Comparison of ENCODE assay signal across 8 mouse cellular contexts in the genomic region with DNA sequence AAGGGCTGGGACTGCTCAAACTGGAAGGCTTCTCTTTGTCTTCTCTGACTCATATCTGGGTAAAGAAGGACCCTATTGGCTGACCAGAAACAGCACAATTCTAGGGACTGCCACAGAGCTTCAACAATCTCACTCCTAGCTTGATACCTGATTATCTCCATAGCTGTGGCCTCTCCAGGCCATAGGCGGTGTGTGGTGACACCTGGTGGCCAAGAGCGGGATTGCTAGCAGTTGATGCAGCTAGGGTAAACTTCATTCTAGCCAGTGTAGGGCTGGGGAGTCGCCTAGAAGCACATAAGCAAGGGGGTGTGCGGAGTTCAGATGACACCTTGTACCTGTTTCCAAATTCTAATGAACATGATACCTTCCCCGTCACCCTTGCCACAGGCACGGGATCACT.
DNase-seq lines count a peak whose midpoint lies in the region; ATAC-seq and TF ChIP-seq lines count a peak whose summit lies in the region.

No protein-coding gene starts in this region.

- 5% methylated on average over 6 of the region's 6 CpGs for WGBS in midbrain, embryonic 10.5 days

- ATAC-seq in Patski: peak; percentile 49

- no peak overlapping the region for H3K4me3 ChIP-seq in midbrain, embryonic 10.5 days

- H3K4me1 ChIP-seq in midbrain, embryonic 10.5 days: peaks cover 56% of the 10 kb centered on the region

- no peaks in the 10 kb centered on the region for H3K9me3 ChIP-seq in midbrain, embryonic 10.5 days (replicated peaks)

- POLR2A ChIA-PET in Patski (lab: Charles Lee): interaction anchor here (1.0 kb wide), 1 partner anchor 550 kb away, joined by 12 read pairs; no protein-coding TSS in a partner anchor

- CTCF ChIA-PET in Patski (lab: Charles Lee): interaction anchor here (0.8 to 7.6 kb wide), 14 partner anchors 8 to 544 kb away, joined by 3 to 81 read pairs (median 4); a partner anchor contains a TSS

- in situ Hi-C loops in Patski (cut with MboI; ENCODE audit: low pct_unique_long_range_greater_than_20kb): loop anchor here (10.0 kb wide), 2 partner anchors 224 to 226 kb away; no protein-coding TSS in a partner anchor

- no peak for TF ChIP-seq CTCF in Patski (IDR thresholded peaks at IDR 0.05)

- no peaks in the 10 kb centered on the region for H3K36me3 ChIP-seq in midbrain, embryonic 10.5 days

- DNase-seq in Patski (ENCODE audit: low read depth, low spot score): no peak
- peak; percentile 92 for DNase-seq in cerebellum, adult 9-10 months
- DNase-seq in frontal cortex, postnatal 36 days (ENCODE audit: low spot score in 2 of 2): peak; percentile 96
- peak; percentile 81 for DNase-seq in induced T-regulatory cell, adult 2 months (ENCODE audit: low read depth)
- DNase-seq in left cerebral cortex, adult 8-10 months (ENCODE audit: low spot score in 2 of 2): peak; percentile 70 to 100
- DNase-seq in midbrain, embryonic 10.5 days (ENCODE audit: low spot score): peak; percentile 86
- DNase-seq in right cerebral cortex, postnatal 14 days: peak; percentile 97
- peak; percentile 83 to 88 for DNase-seq in urinary bladder, postnatal 36 days (ENCODE audit: low spot score in 2 of 2)

- H3K27me3 ChIP-seq in Patski: peaks cover 6% of the 10 kb centered on the region
- H3K27me3 ChIP-seq in midbrain, embryonic 10.5 days (ENCODE audit: low read depth, poor library complexity, severe bottlenecking): peaks cover 64% of the 10 kb centered on the region

- peak overlapping the region; percentile 43; the same call in 1 of the 2 replicates for H3K27ac ChIP-seq in midbrain, embryonic 10.5 days (replicated peaks)
